Mouse (Mus musculus) ZHBTc4 (cell line): ENCODE data around the gene Adora3.

ENCODE experiments used
- DNase-seq: peaks from one replicate; pipeline ENCODE4 v3.0.0-alpha.2; 2011; ENCODE audit warnings: low read depth, low spot score

The Adora3 gene

DNA sequence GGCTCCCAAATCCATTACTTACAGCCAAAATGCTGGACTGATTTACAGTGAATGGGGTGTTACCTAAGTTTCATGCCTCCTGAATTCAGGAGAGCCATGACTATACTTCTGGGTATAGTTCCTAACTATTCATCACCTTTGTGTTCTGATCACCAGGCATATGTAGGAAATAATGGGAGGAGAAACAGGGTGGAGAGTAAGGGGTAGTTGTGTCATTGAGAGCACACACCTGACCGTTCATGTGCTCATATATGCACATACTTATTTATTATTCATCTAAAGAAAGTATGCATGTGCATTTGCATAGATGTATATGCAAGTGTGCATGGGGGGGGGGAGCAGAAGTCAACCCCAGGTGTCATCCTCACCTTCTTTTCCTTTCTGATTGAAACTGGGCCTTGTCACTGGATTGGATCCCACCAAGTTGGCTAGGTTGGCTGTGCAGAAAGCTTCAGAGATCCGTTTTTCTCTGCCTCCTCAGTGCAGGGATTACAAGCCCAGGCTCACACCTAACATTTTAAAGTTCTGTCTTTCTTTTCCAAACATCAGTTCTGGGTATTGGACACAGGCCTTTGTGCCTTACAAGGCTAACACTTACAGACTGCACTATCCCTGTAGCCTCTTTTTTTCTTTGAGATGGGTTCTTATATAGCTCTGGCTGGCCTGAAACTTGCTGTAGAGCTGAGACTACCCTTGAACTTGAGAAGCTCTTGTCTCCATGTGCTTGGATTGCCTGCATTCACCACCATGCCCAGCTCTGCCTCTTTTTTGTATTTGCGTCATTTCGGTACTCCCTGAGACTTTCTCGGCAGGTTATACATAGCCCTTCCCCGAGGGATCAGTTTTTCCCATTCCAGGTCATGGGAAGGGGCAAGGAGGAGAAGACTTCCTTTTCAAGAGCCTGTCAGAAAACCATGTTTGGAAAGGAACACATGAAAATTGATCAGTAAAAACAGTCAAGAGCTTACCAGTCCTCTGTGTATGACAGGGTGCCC is 3.1 kb downstream of the Adora3 start:
- DNase-seq: no peak

DNA sequence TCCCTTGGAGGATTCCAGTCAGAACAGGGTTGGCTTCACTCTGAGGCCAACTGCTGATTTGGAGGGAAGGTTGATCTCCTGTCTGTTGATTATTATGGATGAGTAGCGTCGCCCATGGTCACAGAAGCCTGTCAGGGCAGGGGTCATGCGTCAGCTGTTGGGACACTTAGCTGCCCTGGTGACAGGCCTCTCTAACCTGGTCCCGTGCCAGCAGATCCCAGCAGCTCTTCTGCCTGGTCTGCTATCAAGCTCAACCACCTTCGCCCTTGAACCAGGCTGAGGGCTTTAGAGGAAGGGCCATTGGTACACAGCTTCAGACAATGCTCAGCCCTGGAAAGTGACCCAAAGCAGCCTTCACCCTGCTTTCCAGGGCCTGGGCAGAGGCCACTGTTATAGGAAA is 5.4 kb downstream of the Adora3 start:
- no peak for DNase-seq

DNA sequence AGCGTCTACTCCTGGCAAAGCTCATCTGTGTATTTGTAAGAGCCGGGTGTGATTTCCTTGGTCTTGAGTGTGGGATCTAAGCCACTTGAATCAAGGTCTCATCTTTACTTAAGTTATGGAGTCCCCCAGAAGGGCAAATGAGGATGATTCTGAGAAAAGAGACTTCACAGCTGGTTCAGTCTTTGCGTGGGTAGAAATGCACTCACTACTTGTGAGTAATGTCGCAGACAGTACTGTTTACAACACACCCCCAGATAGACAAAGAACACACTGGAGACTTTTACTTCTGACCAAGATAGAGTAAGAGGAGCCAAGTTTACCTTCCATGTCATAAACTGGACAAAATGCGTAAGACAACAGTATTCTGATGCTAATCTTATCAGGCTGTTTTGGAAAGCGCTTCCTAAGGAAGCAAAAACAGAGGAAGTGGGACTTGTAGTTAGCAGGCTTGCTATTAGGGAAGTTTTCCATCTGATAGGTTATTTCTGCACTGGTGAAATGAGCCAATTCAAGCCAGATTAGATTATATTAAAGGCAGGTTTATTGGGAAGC is 6.7 kb downstream of the Adora3 start:
- no peak for DNase-seq

DNA sequence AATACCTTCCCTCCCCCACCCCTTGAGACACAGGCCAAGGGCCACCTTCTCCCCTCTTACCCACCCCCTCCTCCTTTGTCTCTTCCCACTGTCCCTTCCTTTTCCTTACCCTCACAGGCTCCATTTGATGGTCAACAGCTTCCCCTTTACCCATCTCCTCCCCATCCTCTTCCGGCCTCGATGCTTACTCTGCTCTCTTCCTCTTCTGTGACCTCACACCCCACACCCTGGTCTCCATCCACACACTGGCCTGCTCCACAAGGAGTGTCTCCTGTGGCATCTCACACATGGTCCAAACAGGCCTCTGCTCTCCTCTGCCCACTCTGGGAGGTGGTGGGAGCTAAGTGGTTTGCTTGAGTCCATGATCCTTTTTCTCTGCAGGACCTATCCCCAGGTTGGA is 7.3 kb downstream of the Adora3 start:
- DNase-seq: no peak

DNA sequence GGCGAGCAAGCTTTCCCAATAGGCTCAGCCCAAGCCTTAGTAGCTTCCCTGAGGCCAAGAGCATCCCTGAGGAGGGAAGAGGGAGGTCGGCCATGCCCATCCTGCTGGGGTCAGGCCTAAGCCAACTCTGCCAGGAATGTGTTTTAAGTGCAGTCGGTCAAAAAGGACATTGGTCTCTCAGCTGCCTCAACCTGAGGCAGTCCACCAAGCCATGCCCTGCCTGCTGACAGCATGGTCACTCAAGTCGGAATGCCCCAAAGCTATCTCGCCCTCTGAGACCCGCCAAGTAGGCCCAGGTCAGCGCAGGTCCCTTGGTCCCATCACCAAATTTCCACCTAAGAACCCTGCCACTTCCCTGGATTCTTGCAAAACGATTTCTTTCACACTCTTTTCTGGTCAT is 8.1 kb downstream of the Adora3 start:
- no peak for DNase-seq

DNA sequence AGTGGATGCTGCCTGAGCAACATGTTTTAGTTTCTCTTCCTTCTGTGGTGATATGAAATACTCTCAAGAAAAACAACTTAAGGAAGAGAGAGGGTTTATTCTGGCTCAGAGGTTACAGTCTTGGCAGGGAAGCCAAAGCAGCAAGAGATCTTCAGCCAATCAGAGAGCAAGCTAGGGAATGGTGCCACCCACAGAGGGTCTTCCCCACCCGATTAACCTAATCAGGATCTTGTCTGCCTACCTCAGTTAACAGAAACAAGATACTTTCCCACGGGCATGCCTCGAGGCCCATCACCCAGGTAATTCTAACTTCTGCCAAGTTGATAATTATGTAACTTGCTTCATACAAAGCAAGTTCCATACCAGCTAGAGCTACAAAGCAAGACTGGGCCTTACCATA is 9.8 kb downstream of the Adora3 start:
- no peak for DNase-seq

DNA sequence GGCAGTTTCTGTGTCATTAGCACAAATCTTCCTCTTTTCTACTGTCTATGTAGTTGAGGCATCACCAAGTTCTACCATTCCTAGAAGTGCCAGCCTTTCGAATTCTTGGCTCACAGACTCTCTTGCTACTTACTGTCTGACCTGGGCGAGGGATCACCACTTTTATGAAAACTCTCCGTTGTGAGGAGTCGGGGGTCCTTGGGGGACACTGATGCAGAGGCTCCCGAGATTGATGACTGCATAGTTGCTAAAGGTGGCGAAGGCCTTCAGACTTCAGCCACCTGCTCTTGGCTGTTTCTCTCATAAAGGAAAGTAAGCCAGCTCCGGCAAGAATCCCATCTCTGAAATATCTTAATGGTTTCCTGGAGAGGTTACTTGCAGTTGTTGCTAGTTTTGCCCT is 11.4 kb downstream of the Adora3 start:
- DNase-seq: no peak

DNA sequence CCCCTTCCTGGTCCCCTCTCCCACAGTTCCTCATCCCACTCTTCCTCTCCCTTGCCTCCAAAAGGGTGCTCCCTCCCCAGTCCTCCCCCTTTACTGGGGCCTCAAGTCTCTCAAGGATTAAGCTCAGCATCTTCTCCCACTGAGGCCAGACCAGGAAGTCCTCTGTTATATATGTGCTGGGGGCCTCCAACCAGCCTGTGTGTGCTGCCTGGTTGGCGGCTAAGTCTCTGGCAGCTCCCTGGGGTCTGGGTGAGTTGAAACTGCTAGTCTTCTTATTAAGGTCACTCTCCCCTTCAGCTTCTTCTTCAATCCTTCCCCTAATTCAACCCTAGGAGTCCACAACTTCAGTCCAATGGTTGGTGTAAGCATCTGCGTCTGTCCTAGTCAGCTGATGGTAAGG is 12.5 kb downstream of the Adora3 start:
- DNase-seq: no peak

DNA sequence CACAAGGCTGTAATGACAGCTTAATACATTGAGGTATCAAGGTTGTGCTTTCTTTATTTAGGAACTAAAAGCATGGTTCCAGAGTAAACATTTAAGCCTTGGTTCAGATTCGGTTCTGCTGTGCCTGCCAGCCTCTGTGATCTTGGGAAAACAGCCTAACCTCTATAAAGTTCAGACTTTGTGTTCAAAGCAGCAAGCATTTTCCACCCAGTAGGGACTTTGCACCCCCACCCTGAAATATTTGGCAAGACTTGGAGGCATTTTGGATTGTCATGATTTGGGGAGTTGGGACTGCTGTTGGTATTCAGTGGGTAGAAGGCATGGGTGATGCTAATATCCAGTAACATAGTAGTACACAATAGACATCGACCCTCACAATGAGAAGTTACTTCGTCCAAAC is 18.3 kb downstream of the Adora3 start:
- DNase-seq: no peak

DNA sequence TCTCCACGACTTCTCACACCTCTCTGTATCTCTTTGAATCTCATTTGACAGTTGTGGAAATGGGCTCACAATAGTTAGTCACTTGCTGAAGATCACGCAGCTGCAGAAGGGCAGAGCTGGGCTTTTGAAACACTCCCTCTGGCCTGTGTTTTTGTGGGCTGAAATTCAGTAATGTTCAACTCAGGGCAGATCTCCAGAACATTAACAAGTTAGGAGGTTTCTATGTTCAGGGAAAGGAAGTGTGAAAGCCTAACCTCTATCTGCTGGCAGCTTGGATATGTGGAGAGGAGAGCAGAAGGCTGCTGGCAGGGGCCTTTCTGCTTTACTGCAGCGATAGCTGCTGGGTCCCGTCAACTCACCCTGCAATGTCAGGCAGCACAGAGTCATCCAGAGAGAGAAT is 19.6 kb downstream of the Adora3 start:
- no peak for DNase-seq

DNA sequence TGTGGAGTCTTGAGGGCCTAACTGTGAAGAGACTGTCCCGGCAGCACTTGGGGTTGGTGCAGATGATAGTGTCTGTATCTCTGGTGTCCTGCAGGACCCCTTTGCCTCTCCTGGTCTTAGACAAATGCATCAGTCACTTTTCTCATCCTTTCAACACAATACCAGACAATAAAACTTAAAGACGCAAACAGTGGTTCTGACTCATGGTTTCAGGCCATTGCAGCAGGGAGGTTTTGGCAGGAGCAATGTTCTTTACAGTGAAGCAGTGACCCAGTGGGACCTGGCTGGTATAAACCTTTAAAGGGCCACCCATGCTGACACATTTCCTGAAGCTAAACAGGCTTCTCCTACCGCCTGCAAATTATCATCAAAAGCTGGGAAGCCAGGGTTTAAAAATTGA is 20.5 kb downstream of the Adora3 start:
- DNase-seq: no peak

DNA sequence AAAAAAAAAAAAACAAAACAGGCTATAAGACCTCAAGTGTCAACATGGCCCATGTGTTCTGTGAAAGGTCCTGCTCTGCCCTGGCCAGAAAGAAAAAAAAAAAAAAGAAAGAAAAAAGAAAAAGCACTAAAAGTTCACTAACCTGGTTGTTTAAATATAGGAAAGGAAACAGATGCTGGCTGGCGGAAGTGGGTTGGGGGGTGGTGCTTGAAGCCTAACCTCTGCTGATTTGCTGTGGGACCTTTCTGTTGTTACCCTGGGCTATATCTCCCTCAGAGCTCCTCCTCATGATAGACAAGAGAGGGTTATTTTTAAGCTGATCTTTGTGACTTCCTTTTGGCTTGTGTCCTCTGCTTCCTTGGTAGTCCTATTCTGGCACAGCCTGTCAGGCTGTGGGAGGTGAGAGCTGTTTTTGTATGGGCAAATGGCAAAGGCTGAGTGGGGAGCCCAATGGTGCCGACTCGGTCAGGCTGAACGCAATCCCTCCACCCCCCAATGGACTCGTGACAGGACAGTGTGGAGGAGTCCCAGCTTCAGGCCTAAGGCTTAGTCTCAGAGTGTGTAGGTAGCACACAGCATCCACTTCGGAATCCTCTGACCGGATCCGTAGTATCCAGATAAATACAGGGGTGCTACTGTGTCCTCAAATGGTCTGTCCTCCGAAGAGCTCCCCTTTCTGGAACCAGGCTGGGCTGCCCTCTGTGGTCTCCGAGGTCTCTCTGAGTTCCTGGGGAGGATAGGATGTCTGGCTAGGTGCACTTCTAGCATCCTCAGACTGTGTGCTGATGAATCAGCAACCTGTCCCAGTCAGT is 21.3 kb downstream of the Adora3 start:
- DNase-seq: no peak

DNA sequence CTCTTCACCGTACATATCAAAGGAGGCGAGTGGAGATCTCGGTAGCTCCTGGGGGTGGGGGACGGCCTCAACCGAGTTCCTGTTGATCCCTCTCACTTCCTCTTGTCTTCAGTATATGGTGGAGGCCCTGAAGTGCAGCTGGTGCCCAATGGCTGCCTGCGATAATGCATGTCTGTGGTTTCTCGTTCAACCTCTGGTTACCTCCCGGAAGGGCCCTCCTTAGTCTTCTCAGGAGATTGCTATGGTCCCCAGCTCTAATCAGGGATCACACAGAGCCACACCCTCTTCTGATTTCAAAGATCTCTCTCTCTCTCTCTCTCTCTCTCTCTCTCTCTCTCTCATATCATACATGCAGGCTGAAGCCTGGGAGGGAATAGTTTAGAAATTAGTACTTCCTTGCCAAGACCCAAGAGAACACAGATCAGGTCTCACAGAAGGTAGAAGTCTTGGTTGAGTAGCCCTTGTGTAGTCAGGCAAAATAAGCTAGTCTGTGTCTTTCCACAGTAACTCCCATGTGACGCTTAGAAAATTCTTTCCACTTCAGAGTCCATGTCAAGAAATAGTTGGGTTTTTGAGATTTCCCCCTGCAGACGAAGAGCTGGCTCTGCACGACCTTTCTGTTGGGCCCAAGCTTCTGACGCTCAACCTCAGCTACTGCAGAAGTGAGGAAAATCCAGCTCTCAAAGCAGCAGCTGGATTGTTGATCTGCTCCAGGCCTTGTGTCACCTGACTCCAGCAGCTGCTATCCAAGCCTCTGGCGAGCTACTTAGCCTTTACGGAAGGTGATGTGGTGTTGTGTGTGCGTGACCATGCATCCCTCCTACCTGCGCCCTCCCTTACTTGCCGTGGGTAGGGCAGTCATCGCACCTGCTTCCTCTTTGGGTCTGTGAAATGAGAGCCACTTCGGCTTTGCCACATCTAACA is 22.2 kb downstream of the Adora3 start:
- peak; percentile 19 for DNase-seq

DNA sequence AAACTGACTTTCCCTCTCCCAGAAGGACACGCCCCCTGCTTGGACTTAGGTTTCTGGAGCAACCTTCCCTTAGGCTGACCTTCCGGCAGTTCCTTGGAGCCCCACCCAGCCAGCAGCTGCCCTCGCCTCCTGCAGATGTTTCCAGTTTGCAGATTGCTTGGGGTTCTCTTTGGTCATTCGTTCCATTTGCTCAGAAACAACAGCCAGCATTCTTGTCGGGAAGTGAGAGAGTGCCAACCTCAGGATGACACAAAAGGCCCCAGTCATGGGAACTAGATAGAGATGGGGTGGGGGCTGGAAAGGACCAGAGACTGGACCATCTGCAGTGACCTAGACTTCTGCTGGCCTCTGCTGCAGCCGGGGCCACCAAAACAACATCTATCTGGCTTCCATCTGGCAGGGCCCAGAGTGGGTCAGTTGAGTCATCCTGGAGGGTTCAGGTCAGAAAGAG is 23.3 kb downstream of the Adora3 start:
- DNase-seq: peak; percentile 78

DNA sequence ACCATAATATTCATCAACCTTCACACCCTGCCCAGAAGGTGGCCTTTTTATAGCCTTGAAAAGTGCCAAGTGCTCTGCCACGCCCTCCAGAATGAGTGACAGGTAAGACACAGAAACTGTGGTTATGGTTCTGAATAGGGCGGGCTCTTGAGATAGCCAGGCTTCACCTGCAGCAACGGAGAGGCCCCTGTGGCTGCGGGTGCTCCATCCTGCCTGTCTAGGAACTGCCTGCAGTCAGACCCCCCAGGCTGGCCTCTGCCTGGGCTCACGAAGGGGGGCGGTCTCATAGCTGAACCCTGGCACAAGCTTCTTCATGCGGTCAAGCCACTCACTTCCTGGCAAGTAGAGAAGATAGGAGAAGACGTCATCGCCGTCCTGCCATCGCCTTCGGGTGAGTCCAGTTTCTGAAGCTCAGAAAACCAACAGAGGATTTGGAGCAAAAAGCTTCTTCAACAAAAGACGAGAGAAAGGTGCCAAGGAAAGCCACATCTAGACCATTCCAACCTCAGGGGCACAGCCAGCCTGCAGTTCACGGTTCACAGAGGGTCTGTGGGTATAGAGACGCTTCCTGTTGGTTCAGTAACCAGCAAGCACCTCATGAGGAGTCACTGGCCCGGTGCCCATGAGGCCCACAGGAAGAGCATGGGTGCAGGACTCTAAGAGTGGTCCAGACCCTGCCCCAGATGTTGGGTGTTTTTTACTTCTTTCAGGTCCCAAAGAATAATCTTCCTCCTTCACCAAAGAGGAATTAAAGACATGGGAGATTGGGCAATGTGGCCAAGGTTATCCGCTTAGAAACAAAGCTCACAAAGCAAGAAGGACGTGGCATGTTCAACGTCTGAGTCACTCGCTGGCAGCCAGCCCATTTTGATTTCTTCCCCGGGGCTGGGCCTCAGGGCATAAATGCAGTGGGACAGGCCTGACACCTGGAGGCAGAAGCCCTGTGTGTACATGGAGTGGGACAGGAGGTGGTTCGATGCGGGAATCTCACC is 24.2 kb downstream of the Adora3 start:
- DNase-seq: peak; percentile 72

DNA sequence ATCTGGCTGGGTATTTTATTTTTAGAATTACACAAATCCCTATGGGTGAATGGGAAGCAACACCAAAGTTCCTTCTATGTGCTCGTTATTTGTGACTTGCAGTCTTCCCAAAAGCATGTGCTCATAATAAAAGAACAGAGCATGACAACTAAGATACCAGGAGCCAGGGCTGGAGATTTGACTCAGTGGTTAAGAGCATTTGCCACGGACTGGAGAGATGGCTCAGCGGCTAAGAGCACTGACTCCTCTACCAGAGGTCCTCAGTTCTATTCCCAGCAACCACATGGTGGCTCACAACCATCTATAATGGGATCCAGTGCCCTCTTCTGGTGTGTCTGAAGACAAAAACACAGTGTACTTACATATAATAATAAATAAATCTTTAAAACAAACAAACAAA is 26.2 kb downstream of the Adora3 start:
- DNase-seq: no peak

DNA sequence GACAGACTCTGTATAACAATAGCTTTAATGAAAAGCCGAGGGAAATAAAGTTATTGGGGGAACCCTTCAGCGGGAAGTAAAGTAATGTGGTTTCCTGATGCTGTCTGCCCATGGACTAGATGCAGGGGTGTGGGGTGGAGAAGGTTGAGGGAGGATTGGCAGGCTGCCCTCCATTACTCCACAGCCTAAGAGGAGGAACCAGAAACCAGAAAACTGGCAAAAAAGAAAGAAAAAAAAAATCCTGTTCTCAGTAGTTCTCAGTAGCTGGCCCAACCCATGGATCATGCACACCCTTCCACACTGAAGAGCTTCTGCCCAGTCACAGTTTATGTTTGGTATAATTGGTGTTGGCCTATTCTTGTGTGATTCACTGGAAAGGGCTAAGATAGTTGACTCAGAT is 27.7 kb downstream of the Adora3 start:
- no peak for DNase-seq

DNA sequence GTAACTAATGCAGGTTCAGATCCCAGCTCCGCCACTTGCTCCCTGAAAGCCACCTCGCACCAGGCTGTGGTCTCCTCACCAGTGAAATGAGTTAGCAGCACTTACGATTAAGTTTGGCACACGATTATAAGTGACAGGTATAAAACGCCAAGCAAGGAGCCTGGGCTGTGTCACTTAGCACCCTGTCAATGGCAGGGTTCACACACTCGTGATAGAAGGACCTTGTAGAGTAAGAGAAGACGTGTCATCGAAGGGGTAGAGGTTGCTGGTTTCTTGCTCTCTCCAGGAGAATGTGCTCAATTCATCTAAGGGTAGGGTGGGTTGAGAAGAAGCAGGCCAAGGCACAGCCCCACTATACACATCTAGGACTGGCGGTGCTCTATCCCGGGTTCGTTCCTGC is 28.2 kb downstream of the Adora3 start:
- no peak for DNase-seq

DNA sequence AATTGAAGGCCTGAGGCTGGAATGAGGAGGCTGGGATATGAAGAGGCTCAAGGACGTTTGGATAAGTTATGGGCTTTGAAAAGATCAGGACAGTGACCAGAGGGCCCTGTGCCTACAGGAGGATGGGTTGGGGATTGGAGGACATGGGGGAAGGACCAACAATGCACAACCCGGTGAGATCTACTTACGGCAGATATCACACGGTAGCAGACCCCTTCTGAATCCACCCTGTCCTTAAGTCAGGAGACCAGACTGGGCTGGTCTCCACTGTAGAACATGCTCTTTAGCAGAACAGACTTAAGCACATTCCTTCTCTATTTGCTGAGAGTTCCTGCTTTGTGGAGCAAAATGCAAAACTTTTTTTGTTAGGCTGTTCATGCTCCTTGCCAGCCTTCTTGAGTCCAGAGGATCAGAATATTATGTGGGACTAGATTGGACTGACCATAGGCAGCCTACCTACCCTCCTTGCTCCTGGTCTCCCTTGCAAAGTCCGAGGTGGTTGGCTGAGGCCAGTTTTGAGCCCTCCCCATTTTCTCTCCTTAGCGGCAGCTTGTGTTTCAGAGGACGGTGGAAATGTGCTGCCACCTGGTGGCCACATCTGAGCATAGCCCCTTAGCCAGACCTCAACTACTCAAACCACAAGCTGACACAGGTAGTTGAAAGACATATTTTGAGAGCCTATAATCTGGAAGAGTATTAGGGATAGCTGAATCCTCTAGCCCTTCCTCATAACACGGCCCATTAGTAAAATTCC is 28.9 kb downstream of the Adora3 start:
- DNase-seq: peak; percentile 89
